Mouse (Mus musculus): ENCODE measurements around the gene Pdgfa. TPM values are rescaled to one million over a fixed set of nuclear protein-coding genes. Genes with fewer than 3 reads are reported as not detected.

Gene Pdgfa
- total RNA-seq, 4 experiments from 2014 or later = 18.3 to 23.9 (median 20.6) TPM

DNA sequence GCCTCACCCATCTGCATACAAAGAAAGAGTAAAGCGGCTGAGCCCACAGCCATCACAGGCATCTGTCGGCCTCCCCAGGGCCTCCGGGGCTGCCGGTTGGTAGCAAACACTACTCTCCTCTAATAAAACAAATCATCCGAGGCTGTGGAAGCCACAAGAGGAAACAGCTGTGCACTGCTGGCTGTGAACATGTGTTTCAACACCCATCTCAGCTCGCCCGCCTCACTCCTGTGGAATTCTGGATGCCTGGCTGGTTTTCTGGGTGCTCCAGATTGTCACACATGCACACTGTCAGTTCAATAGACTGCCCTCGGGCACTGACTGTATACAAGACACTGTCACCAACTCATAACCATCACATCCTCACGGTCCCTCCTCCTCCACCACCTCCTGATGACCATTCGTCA is 40.7 kb downstream of the Pdgfa start:
- no peak for DNase-seq (ENCODE audit: low spot score)

DNA sequence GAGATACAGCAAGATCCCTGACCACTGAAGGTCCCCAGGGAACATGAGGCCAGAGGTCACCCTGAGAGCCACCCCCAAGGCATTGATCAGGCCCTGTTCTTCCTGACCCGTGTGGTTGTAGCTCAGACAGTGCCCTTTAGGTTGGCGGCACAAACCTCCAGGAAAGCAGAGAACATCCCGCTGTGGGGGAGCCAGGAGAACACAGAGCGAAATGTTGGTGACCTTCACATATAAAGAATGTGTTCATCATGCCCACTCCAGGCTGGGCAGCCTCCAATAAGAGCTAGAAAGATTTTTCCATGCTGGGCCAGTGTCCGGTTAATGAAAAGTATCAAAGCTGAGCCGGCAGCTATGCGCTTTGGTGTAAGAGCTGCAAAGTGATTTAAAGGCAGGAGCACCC is 43.2 kb downstream of the Pdgfa start:
- DNase-seq (ENCODE audit: low spot score) = no peak

DNA sequence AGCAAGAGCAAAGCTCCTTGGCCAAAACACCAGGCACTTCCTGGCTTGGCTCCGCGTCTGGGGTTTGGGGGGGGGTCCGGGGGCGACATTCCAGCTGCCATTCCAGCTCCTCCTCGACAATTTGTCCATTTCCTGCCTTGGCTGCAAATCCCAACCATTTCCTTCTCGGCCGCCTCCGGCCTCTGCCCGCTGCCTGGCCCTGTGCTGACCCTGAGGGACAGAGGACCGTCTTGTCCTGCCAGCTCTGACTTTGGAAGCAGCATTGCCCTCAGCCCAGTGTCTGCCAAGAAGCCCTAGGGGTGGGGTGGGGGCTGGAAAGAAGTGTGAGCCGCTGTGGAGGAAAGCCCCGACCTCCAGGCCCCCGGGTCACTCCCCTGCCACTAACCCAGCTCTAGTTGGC is 44.2 kb downstream of the Pdgfa start:
- no peak for DNase-seq (ENCODE audit: low spot score)

DNA sequence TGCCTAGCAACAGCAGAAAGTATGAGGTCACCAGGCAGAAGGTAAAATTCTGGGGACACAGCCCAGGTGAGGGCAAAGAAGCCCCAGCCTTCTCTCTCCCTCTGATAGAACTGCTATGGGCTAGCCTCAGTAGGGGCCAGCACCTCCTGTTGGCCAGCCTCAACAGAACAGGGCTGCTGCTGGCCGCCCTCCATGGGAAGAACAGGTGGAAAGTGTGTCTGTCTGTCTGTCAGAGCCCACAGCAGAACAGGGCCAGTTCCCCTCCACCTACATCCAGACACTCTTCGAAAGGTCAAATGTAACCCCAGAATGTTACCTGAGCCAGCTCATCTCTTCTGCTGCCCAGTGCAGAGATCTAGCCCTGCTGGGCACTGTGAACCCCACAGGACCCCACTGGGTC is 45.9 kb downstream of the Pdgfa start:
- DNase-seq (ENCODE audit: low spot score) = no peak

- DNase-seq (ENCODE audit: low spot score) = no peak
Measured at GRCm38 (mm10) chr5:138949165-138949564, 48.0 kb downstream of the Pdgfa start.

DNA sequence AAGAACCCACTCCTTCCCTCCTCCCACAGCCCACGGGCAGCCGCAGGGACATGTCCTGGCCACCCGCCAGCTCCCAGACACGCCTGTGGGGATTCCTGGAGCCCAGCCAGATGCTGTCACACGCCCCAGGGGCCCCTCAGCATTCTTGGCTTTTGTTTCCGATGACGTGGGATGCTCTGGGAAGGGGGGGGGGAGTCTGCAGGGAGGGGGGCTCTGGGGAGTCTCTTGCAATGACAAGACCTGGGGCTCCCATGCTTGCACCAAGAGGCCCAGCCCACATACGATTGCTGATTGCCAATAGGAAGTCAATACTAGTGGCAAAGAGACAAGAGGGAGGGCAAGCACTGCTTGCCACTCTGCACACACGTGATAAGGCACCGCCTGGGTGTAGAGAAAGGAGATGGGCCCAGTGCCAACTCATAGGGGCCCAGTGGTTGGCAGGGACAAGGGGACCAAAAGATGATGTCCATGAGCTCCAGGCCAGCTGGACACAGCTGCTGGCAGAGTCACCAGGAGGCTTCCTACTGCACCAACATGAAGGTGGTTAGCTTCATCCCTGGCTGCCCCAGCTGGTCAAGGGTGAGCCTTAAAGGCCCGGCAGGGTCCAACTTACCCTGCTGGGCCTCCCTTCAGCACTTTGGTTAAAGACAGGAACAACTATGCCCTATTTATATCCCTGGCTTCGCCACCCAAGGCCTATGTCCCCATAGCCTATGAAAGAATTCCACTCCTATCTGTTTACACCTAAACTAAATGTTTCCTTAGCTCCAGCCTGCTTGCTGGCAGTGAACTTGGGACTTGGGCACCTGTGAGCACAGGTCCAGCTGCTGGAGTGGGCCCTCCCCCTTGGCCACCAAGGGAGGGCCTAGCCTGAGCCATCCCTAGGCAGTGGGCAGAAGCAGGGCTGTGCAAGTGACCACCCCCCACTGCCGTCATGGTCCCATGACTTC is 48.9 kb downstream of the Pdgfa start:
- DNase-seq (ENCODE audit: low spot score) = peak; percentile 33

GRCm38 (mm10) chr5:138947487-138947886 is 49.7 kb downstream of the Pdgfa start:
- DNase-seq (ENCODE audit: low spot score) = no peak

- DNase-seq (ENCODE audit: low spot score) = no peak
Measured at GRCm38 (mm10) chr5:138946931-138947330, 50.2 kb downstream of the Pdgfa start.

- peak; percentile 38 for DNase-seq (ENCODE audit: low spot score)
Measured at GRCm38 (mm10) chr5:138945011-138945410, 52.2 kb downstream of the Pdgfa start.

- peak; percentile 34 for DNase-seq (ENCODE audit: low spot score)
Measured at GRCm38 (mm10) chr5:138944551-138944950, 52.6 kb downstream of the Pdgfa start.

GRCm38 (mm10) chr5:138941842-138942241 is 55.3 kb downstream of the Pdgfa start:
- DNase-seq (ENCODE audit: low spot score) = no peak

- no peak for DNase-seq (ENCODE audit: low spot score)
Measured at GRCm38 (mm10) chr5:138940576-138940975, 56.6 kb downstream of the Pdgfa start.

DNA sequence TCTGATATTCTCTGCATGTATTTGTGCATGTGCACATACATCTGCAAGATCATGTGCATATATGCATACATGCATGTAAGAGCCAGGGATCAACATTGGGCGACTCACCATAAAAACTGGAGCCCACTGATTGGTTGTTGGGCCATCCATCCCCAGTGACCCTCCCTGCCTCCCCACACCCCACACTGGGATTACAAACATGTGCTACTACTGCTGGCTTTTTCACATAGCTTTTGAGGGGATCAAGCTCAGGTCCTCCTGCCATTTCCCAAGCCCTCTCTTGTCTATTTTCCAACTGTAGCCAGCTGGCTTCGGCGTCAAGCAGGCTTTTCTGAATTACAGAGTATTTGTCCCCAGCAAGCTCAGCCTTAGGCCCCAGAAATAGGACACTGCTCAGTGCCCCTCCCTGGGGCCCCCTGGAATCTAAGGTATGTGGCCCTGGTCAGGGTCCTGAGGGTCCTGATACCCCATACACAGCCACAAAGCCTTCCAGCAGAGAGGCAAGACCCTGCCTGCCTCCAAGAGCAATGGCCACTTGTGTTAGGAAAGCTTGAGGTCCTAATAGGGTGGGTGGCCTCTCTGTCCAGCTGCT is 58.5 kb downstream of the Pdgfa start:
- DNase-seq (ENCODE audit: low spot score) = no peak

- DNase-seq (ENCODE audit: low spot score) = no peak
Measured at GRCm38 (mm10) chr5:138936399-138937089, 60.6 kb downstream of the Pdgfa start.

GRCm38 (mm10) chr5:138934540-138934939 is 62.6 kb downstream of the Pdgfa start:
- no peak for DNase-seq (ENCODE audit: low spot score)

GRCm38 (mm10) chr5:138932460-138933432 is 64.4 kb downstream of the Pdgfa start:
- DNase-seq (ENCODE audit: low spot score) = no peak

DNA sequence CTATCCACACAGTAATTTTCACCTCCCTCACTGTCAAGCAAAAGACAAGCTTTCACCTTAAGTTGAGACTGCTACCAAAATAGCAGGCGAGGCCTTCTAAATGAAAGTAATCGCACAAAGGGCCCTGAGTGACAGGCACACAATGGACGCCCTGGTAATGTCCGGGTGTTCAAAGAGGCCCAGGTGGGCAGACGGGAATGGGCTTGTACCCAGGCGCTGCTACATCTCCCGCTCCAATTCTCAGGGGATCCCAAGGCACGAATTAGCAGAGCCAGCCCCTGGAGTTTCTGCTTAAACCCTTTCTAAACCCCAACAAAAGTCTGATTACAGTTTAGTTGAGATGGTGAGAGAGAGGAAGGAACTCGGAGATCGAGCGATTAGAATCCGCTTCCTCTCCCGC is 65.3 kb downstream of the Pdgfa start:
- no peak for DNase-seq (ENCODE audit: low spot score)

DNA sequence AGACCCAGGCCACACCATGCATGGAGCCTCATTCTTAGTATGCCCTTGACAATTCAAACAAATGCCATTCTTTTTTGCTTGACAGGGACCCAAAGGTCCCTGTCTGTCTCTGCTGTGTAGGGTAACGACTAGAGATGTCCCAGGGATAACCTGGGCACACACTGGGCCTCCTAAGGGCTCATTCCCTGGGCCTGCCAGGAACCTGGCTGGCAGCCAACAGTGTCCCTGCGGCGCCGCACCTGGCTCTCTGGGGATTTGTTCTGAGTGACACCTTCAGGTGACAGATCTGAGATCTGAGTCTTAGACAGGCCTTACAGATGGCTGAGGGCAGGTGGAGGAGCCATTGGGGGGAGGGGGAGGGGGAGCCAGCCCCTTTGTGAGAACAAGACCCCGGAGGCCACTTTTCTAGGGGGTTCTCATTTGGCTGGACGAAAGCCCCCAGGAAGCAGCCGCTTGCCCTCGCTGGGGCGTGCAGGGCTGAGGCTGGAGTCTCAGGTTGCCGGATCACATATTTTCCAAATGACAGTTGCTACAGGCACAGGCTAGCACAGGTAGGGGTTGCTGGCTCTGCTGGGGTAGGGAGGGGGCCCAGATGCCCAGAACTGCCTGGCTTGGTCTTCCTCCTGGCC is 67.2 kb downstream of the Pdgfa start:
- no peak for DNase-seq (ENCODE audit: low spot score)
